Mouse (Mus musculus) macrophage (primary cell): ENCODE measurements at regions not wholly inside any gene's neighbourhood (a gene's known extent, or its start where the extent isn't known, plus 50 kb on each side); places are given as distances from the start of the nearest gene placed in this dataset.

ENCODE experiments used
- H3K27ac ChIP-seq: fragments of 350-480 bp; formaldehyde crosslinking; 2 replicates; pipeline ENCODE4 v1.9.0; 2021
- H3K36me3 ChIP-seq: fragments of 350-480 bp; formaldehyde crosslinking; 2 replicates; pipeline ENCODE4 v1.9.0; 2021; ENCODE audit errors: inconsistent target
- H3K4me3 ChIP-seq: fragments of 350-480 bp; formaldehyde crosslinking; 2 replicates; pipeline ENCODE4 v1.9.0; 2021; ENCODE audit errors: inconsistent target
- H3K79me2 ChIP-seq: fragments of 350-480 bp; formaldehyde crosslinking; 2 replicates; pipeline ENCODE4 v1.9.0; 2021; ENCODE audit errors: inconsistent target
- WGBS: methylation state at CpG from one replicate; pipeline ENCODE4 v1.1.7; 2026; ENCODE audit warnings: inconsistent platforms; ENCODE audit not compliant: missing documents; 5-methylcytosine and 5-hydroxymethylcytosine counted together

- Histone ChIP-seq H3K27ac (no peak overlapping the region), H3K36me3 (no peaks in the 10 kb centered on the region), H3K79me2 (no peaks in the 10 kb centered on the region), H3K4me3 (no peak overlapping the region)
Measured at GRCm38 (mm10) chr1:143946933-143947332, 57.0 kb downstream of the Rgs2 start.

- Histone ChIP-seq H3K4me3 (no peak overlapping the region), H3K79me2 (no peaks in the 10 kb centered on the region), H3K36me3 (no peaks in the 10 kb centered on the region), H3K27ac (no peak overlapping the region)
- WGBS = 68% methylated on average over 5 of the region's 5 CpGs
Measured at GRCm38 (mm10) chr1:143941465-143941864, 62.5 kb downstream of the Rgs2 start.

DNA sequence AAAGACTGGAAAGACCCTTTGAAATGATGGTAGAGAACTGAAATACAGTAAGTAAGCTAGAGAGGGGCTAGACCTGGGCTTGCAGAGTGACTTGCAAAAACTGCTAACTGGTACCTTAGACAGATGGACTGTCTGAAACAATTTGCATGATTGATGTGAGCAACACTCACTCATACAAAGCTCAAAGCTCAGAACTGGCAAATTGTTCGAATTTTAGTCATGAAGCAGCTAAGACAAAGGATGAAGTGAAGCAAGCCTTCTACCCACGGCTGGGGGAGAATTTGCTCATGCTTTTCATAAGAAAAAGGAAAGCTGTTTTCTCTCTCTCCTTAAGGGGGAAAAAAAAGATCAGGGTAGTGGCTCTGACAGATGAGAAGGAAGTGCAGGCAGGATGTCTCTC is 64.5 kb downstream of the Rgs2 start:
- Histone ChIP-seq H3K79me2 (no peaks in the 10 kb centered on the region), H3K4me3 (no peak overlapping the region), H3K27ac (no peak overlapping the region), H3K36me3 (no peaks in the 10 kb centered on the region)
- WGBS = 29% methylated on average over 2 of the region's 2 CpGs

DNA sequence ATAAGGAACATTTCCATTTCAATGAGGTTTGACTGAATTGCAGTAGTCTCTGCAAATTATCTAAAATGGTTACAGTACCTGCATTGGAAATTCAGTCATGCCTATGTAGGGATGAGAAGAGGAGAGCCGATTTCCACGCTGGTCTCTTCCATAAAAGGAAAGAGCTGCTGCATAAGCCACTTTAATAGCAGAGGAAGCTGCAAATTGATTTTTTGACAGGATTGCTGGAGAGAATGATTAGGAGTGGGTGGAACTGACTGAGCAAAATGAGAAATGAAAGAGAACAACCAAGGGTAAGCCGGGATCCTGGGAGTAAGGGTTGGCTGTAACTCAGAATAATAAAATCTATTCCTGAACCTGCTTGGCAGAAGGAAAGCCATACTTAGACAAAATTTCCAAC is 65.4 kb downstream of the Rgs2 start:
- Histone ChIP-seq H3K36me3 (no peaks in the 10 kb centered on the region), H3K79me2 (no peaks in the 10 kb centered on the region), H3K4me3 (no peak overlapping the region), H3K27ac (no peak overlapping the region)
- 94% methylated on average over 3 of the region's 3 CpGs for WGBS

- Histone ChIP-seq H3K36me3 (no peaks in the 10 kb centered on the region), H3K4me3 (no peak overlapping the region), H3K79me2 (no peaks in the 10 kb centered on the region), H3K27ac (no peak overlapping the region)
- WGBS = 97% methylated on average over 3 of the region's 3 CpGs
Measured at GRCm38 (mm10) chr1:143930798-143931197, 73.2 kb downstream of the Rgs2 start.

DNA sequence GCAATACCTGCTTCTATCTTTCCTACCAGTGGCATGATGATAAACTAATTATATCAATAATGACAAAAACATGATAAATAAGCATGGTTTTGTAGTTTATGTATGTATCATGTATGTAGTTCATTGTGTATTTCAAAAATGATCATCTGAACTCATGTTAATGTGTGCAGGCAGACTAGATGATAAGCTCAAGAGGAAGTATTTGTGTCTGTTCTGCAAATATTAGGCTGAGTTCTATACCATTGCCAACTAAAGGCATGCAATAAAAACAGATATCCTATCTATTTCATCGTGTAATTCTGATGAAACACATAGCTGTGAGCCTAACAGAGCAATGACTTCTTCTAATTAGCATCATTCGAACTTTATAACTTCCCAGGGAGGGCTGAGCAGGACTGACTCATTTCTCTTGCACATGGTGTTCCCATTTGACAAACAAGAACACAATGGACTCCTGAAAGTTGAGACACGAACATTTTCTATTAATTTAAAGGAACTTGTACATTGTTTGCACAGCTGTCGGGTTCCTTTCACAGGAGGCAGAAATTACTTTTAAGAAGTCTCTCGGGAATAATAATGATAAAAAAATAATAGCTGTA is 74.3 kb downstream of the Rgs2 start:
- H3K36me3 ChIP-seq = no peaks in the 10 kb centered on the region
- no peak overlapping the region for H3K27ac ChIP-seq
- 71% methylated on average over 5 of the region's 5 CpGs for WGBS
- no peaks in the 10 kb centered on the region for H3K79me2 ChIP-seq
- no peak overlapping the region for H3K4me3 ChIP-seq

GRCm38 (mm10) chr1:143922499-143922898 is 81.5 kb downstream of the Rgs2 start:
- H3K36me3 ChIP-seq = no peaks in the 10 kb centered on the region
- no peak overlapping the region for H3K4me3 ChIP-seq
- WGBS = 92% methylated on average over 1 of the region's 1 CpGs
- H3K79me2 ChIP-seq = no peaks in the 10 kb centered on the region
- H3K27ac ChIP-seq = no peak overlapping the region

DNA sequence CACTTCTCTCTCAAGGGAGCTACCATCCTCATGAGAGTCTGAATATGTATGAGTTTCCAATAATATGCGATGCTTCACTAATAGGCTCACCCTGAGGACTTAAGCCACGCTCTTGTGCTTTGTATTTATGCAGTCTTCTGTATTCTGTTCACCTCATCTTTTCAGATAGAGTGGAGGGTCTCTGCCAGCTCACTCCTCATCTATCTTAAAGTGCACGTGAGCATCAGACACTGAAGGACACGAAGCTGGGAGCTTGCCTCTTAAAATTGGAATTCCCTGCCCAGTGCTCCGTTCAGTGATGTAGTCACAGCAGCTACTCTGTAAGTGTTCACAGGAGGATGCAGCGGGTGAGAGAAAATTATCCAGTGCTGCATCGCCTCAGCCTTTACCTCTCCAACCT is 83.7 kb downstream of the Rgs2 start:
- H3K79me2 ChIP-seq = no peaks in the 10 kb centered on the region
- H3K36me3 ChIP-seq = no peaks in the 10 kb centered on the region
- 98% methylated on average over 7 of the region's 7 CpGs for WGBS

DNA sequence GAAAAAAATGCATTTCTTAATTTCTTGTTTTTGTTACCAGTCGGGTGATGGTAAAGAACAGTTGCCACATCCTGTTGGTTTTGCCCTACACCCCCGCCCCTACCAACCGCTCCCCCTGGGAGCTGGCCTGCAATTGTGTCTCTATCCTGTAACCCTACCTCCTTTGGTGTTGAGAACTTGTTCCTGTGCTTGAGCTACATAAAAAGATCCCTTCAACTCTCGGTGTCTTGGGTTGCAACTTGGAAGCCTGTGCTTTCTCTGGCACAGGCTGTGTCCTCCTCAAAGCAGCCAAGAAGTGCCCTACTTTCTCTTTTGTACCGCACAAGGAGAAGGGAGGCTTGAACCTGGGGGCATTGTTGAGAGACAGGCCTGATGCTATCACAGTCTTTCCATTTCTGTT is 85.0 kb downstream of the Rgs2 start:
- Histone ChIP-seq H3K36me3 (no peaks in the 10 kb centered on the region), H3K79me2 (no peaks in the 10 kb centered on the region), H3K27ac (peak overlapping the region; percentile 94), H3K4me3 (no peak overlapping the region)
- 19% methylated on average over 5 of the region's 5 CpGs for WGBS

More for the DNA sequence above, 83.7 kb downstream of the Rgs2 start:
- H3K4me3 ChIP-seq = no peak overlapping the region
- no peak overlapping the region for H3K27ac ChIP-seq

GRCm38 (mm10) chr1:143918146-143918774 is 85.7 kb downstream of the Rgs2 start:
- WGBS = 21% methylated on average over 9 of the region's 9 CpGs

DNA sequence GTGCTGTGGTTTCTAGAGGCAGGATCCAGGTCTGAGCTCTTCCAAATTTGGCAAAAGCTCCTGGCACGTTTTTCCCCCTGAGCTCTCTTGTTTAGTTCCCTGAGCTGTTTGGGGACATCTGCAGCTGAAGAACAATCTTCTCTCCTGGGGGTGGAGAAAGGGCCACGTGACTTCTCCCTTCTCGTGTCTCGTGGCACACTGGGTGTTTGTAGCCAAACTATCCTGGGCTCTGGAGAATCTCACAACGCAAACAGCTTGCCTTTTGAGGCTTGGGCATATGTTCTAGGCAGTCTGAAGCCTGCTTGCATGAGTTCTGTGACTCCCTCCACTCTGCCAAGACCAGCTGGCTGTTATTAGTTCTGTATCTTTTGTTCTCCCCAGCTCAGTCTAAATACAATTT is 86.3 kb downstream of the Rgs2 start:
- H3K36me3 ChIP-seq = no peaks in the 10 kb centered on the region
- H3K4me3 ChIP-seq = no peak overlapping the region
- 6% methylated on average over 5 of the region's 5 CpGs for WGBS
- H3K27ac ChIP-seq = peak overlapping the region; percentile 94
- no peaks in the 10 kb centered on the region for H3K79me2 ChIP-seq

More at GRCm38 (mm10) chr1:143918146-143918774, 85.7 kb downstream of the Rgs2 start:
- Histone ChIP-seq H3K79me2 (no peaks in the 10 kb centered on the region), H3K27ac (peak overlapping the region; percentile 94), H3K4me3 (no peak overlapping the region), H3K36me3 (no peaks in the 10 kb centered on the region)

DNA sequence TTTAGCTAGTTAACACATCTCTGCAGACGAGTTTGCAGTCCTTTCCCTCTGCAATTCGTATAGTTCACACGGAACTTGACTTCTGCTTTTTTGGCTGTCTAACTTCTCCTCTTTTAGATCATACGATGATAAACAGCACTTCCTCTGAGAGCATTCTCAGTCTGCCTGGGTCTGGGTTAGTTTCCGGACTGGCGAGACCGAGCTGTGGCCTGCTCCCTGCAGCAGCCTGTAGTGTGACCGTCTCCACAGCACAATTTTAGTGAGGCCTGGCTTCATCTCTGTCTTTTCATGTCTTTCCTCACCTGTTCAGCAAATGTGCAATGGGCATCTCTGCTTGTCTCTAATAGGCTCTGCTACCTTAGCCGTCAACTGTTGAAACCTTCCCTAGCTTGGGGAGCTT is 87.4 kb downstream of the Rgs2 start:
- Histone ChIP-seq H3K27ac (peak overlapping the region; percentile 94), H3K4me3 (no peak overlapping the region), H3K79me2 (no peaks in the 10 kb centered on the region), H3K36me3 (no peaks in the 10 kb centered on the region)
- 0% methylated on average over 9 of the region's 9 CpGs for WGBS

- Histone ChIP-seq H3K27ac (no peak overlapping the region), H3K36me3 (no peaks in the 10 kb centered on the region), H3K79me2 (no peaks in the 10 kb centered on the region), H3K4me3 (no peak overlapping the region)
- WGBS = 76% methylated on average over 3 of the region's 3 CpGs
Measured at GRCm38 (mm10) chr1:143912586-143912985, 91.4 kb downstream of the Rgs2 start.

DNA sequence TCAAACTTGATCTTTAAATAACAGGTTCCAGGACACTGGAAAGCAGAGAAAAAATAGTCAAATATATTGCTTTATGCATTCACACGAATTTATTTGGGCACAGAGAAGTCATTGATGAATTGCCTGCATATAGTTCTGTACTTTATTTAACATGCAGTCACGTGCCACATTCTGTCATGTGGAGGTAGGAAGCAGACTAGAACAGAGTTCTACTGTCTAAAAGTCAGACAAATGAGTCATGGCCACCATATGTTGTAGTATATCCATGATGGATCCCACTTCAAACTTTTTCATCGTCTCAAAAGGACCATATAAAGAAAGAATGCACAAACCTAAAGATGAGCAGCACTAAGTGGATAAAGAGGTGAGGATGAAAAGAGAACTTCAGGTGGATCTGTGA is 92.7 kb downstream of the Rgs2 start:
- Histone ChIP-seq H3K79me2 (no peaks in the 10 kb centered on the region), H3K27ac (no peak overlapping the region), H3K4me3 (no peak overlapping the region), H3K36me3 (no peaks in the 10 kb centered on the region)
- WGBS = 89% methylated on average over 3 of the region's 3 CpGs

GRCm38 (mm10) chr1:143910530-143910929 is 93.4 kb downstream of the Rgs2 start:
- H3K36me3 ChIP-seq = no peaks in the 10 kb centered on the region
- H3K27ac ChIP-seq = no peak overlapping the region
- H3K79me2 ChIP-seq = no peaks in the 10 kb centered on the region
- H3K4me3 ChIP-seq = no peak overlapping the region

- Histone ChIP-seq H3K79me2 (no peaks in the 10 kb centered on the region), H3K27ac (no peak overlapping the region), H3K4me3 (no peak overlapping the region), H3K36me3 (no peaks in the 10 kb centered on the region)
- WGBS = 61% methylated on average over 6 of the region's 6 CpGs
Measured at GRCm38 (mm10) chr1:143907312-143907711, 96.6 kb downstream of the Rgs2 start.
